Comparison of ENCODE assay signal across 18 mouse cellular contexts in the genomic region with DNA sequence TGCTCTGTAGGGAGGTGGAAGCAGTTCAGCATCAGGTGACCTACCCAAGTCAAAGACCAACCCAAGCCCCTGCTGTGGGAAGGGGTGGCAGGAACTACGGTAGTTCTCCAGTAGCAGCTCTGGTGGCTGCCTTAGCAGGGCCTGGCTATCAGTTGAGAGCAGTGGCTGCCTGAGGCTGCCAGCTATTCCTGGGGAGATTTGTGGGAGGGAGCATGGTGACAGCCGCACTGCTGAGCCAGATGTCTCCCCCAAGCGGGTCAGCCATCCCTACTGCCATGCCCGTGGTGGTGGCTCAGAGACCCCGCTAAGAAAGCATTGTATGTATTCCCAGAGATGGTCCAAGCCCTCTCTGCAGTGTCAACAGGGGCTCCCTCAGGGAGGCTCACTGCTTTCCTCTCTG. TPM values are rescaled to one million over a fixed set of nuclear protein-coding genes. Genes with fewer than 3 reads are reported as not detected.
DNase-seq lines count a peak whose midpoint lies in the region; ATAC-seq and TF ChIP-seq lines count a peak whose summit lies in the region.
"Had no signal": no experiment of that assay in that cellular context is flagged by ENCODE, and none has a peak within 500 bp of the region (broad histone marks: within the 10 kb centered on the region; RNA-seq: fewer than 3 reads in every experiment).

No protein-coding gene starts in this region.

- TF ChIP-seq EP300 in liver, postnatal 0 days (IDR thresholded peaks at IDR 0.05; ENCODE audit: low read depth) = no peak

- no peak for ATAC-seq in liver, postnatal 0 days
- peak; percentile 50 for ATAC-seq in liver, embryonic 11.5 days (replicated peaks; ENCODE audit: low FRiP score)
- no peak for ATAC-seq in liver, embryonic 15.5 days (ENCODE audit: insufficient read depth)
- no peak for ATAC-seq in hindbrain, embryonic 13.5 days (ENCODE audit: low FRiP score)
- ATAC-seq: forebrain, embryonic 15.5 days; hindbrain, embryonic 16.5 days had no signal

- TF ChIP-seq CTCF in liver, postnatal 0 days (IDR thresholded peaks at IDR 0.05; ENCODE audit: low read depth) = no peak

- H3K4me1 ChIP-seq in liver, postnatal 0 days (ENCODE audit: insufficient read depth) = no peaks in the 10 kb centered on the region
- peaks cover 14% of the 10 kb centered on the region for H3K4me1 ChIP-seq in liver, embryonic 11.5 days (replicated peaks; ENCODE audit: control insufficient read depth, insufficient read depth, low read length)
- peaks cover 57% of the 10 kb centered on the region for H3K4me1 ChIP-seq in liver, embryonic 15.5 days (replicated peaks)
- no peaks in the 10 kb centered on the region for H3K4me1 ChIP-seq in hindbrain, embryonic 13.5 days (replicated peaks)
- H3K4me1 ChIP-seq: embryonic facial prominence, embryonic 15.5 days; heart, embryonic 13.5 days had no signal

- peaks cover 49% of the 10 kb centered on the region for H3K36me3 ChIP-seq in liver, postnatal 0 days (replicated peaks; ENCODE audit: insufficient read depth, low read length)
- H3K36me3 ChIP-seq in liver, embryonic 11.5 days (ENCODE audit: control insufficient read depth, insufficient read depth, low read length) = peaks cover 31% of the 10 kb centered on the region
- peaks cover 82% of the 10 kb centered on the region for H3K36me3 ChIP-seq in liver, embryonic 15.5 days (replicated peaks)
- H3K36me3 ChIP-seq in hindbrain, embryonic 13.5 days = peaks cover 99% of the 10 kb centered on the region

- 75% methylated on average over 5 of the region's 5 CpGs for WGBS in liver, postnatal 0 days (ENCODE audit: insufficient replicate concordance)
- 80% methylated on average over 5 of the region's 5 CpGs for WGBS in liver, embryonic 11.5 days
- WGBS in liver, embryonic 15.5 days (ENCODE audit: insufficient replicate concordance) = 51% methylated on average over 5 of the region's 5 CpGs
- 92% methylated on average over 5 of the region's 5 CpGs for WGBS in hindbrain, embryonic 13.5 days

- H3K27me3 ChIP-seq in liver, postnatal 0 days (ENCODE audit: insufficient read depth, low read length) = no peaks in the 10 kb centered on the region
- H3K27me3 ChIP-seq in liver, embryonic 11.5 days (replicated peaks; ENCODE audit: control insufficient read depth, insufficient read depth, low read length) = no peaks in the 10 kb centered on the region
- H3K27me3 ChIP-seq in liver, embryonic 15.5 days = no peaks in the 10 kb centered on the region
- no peaks in the 10 kb centered on the region for H3K27me3 ChIP-seq in hindbrain, embryonic 13.5 days
- H3K27me3 ChIP-seq: embryonic facial prominence, embryonic 15.5 days; forebrain, embryonic 15.5 days; heart, embryonic 13.5 days had no signal

- no peak overlapping the region for H3K4me3 ChIP-seq in liver, postnatal 0 days (ENCODE audit: low read depth, low read length)
- no peak overlapping the region for H3K4me3 ChIP-seq in liver, embryonic 11.5 days (ENCODE audit: low read depth, low read length)
- no peak overlapping the region for H3K4me3 ChIP-seq in liver, embryonic 15.5 days (replicated peaks)
- no peak overlapping the region for H3K4me3 ChIP-seq in hindbrain, embryonic 13.5 days
- H3K4me3 ChIP-seq: embryonic facial prominence, embryonic 15.5 days; forebrain, embryonic 15.5 days; gastrocnemius, adult 2 months; heart, embryonic 13.5 days had no signal

- H3K27ac ChIP-seq in liver, postnatal 0 days (ENCODE audit: low read depth) = no peak overlapping the region
- peak overlapping the region; percentile 52; the same call in 1 of the 2 replicates for H3K27ac ChIP-seq in liver, embryonic 11.5 days (ENCODE audit: low read depth, low read length)
- peak overlapping the region; percentile 77 for H3K27ac ChIP-seq in liver, embryonic 15.5 days (replicated peaks)
- no peak overlapping the region for H3K27ac ChIP-seq in hindbrain, embryonic 13.5 days
- H3K27ac ChIP-seq: embryonic facial prominence, embryonic 15.5 days; forebrain, embryonic 15.5 days; gastrocnemius, adult 2 months; heart, embryonic 13.5 days had no signal

- no peak overlapping the region for H3K9ac ChIP-seq in liver, postnatal 0 days (replicated peaks)
- H3K9ac ChIP-seq in liver, embryonic 11.5 days (ENCODE audit: low read depth, low read length) = no peak overlapping the region
- H3K9ac ChIP-seq in liver, embryonic 15.5 days = 0 out of 2 replicates have a peak overlapping the region, but pooled peaks have one; percentile 16
- H3K9ac ChIP-seq in hindbrain, embryonic 13.5 days = no peak overlapping the region
- H3K9ac ChIP-seq: embryonic facial prominence, embryonic 15.5 days; forebrain, embryonic 15.5 days; heart, embryonic 13.5 days had no signal

- H3K4me2 ChIP-seq in liver, postnatal 0 days (ENCODE audit: low read depth, low read length) = no peak overlapping the region
- no peak overlapping the region for H3K4me2 ChIP-seq in liver, embryonic 11.5 days
- H3K4me2 ChIP-seq in liver, embryonic 15.5 days = no peak overlapping the region
- H3K4me2 ChIP-seq in hindbrain, embryonic 13.5 days = no peak overlapping the region
- H3K4me2 ChIP-seq: embryonic facial prominence, embryonic 15.5 days; forebrain, embryonic 15.5 days; heart, embryonic 13.5 days had no signal

- H3K9me3 ChIP-seq in liver, postnatal 0 days (ENCODE audit: low read length) = no peaks in the 10 kb centered on the region
- no peaks in the 10 kb centered on the region for H3K9me3 ChIP-seq in liver, embryonic 11.5 days (ENCODE audit: control insufficient read depth, low read length)
- no peaks in the 10 kb centered on the region for H3K9me3 ChIP-seq in liver, embryonic 15.5 days (replicated peaks)
- no peaks in the 10 kb centered on the region for H3K9me3 ChIP-seq in hindbrain, embryonic 13.5 days
- H3K9me3 ChIP-seq: embryonic facial prominence, embryonic 15.5 days; forebrain, embryonic 15.5 days; heart, embryonic 13.5 days had no signal

- peak; percentile 44 for DNase-seq in liver
- DNase-seq in liver, postnatal 0 days = no peak
- no peak for DNase-seq in liver, embryonic 11.5 days (ENCODE audit: low spot score)
- DNase-seq in lung, postnatal 10 days = no peak
- DNase-seq: adrenal gland, adult 2 months; adrenal gland, postnatal 25 days; cerebellum, adult 2 months; cerebellum, postnatal 14 days; embryo, embryonic 11 days; gastrocnemius, adult 2 months; gastrocnemius, postnatal 36 days; heart, postnatal 36 days had no signal

RNA-seq across cellular contexts. Expression of gene Zfyve21, which starts 18.7 kb away (rescaled TPM):
- 53.3 and 60.0 TPM in 2 replicates for polyA plus RNA-seq in liver, postnatal 0 days (2015; fragmentation: Nextera tagmentation; extraction: Ambion mirVana)
- 95.5 and 95.6 TPM in 2 replicates for polyA plus RNA-seq in liver, embryonic 11.5 days (2014; fragmentation: Nextera tagmentation; extraction: Ambion mirVana)
- 64.4 and 78.6 TPM in 2 replicates for polyA plus RNA-seq in liver, embryonic 15.5 days (2015; fragmentation: Nextera tagmentation; extraction: Ambion mirVana)
- polyA plus RNA-seq in hindbrain, embryonic 13.5 days (2015; fragmentation: Nextera tagmentation; extraction: Ambion mirVana) = 38.4 and 42.9 TPM in 2 replicates

RNA-seq across cellular contexts. Expression of gene Xrcc3, which starts 19.0 kb away (rescaled TPM):
- 2.0 and 2.1 TPM in 2 replicates for polyA plus RNA-seq in liver, postnatal 0 days (2015; fragmentation: Nextera tagmentation; extraction: Ambion mirVana)
- polyA plus RNA-seq in liver, embryonic 11.5 days (2014; fragmentation: Nextera tagmentation; extraction: Ambion mirVana) = 20.0 and 20.9 TPM in 2 replicates
- 5.1 and 5.7 TPM in 2 replicates for polyA plus RNA-seq in liver, embryonic 15.5 days (2015; fragmentation: Nextera tagmentation; extraction: Ambion mirVana)
- polyA plus RNA-seq in hindbrain, embryonic 13.5 days (2015; fragmentation: Nextera tagmentation; extraction: Ambion mirVana) = 3.1 and 3.6 TPM in 2 replicates

Comparison
In these comparisons a context has a peak if more than half of its experiments do, and no peak if none do; other contexts are left out.
1. H3K27ac ChIP-seq: peak in liver, embryonic 11.5 days (single experiment) and liver, embryonic 15.5 days (single experiment); none in liver, postnatal 0 days (single experiment) and hindbrain, embryonic 13.5 days (single experiment).